Mouse (Mus musculus) small intestine, adult 10 weeks (tissue): ENCODE measurements around the gene Thoc3. TPM values are rescaled to one million over a fixed set of nuclear protein-coding genes. Genes with fewer than 3 reads are reported as not detected.

ENCODE experiments used
- polyA plus RNA-seq: library from polyadenylated mRNA; stranded (reverse); fragments of 350-450 nt; fragmentation: Illumina TruSeq; extraction: RNeasy Lipid Tissue Mini Kit (QIAGEN cat#74804); gene quantifications from one replicate; pipeline ENCODE4 v1.2.3, GENCODE M21; 2014; ENCODE audit warnings: low replicate concordance

The Thoc3 gene
- 2.2 TPM for polyA plus RNA-seq

DNA sequence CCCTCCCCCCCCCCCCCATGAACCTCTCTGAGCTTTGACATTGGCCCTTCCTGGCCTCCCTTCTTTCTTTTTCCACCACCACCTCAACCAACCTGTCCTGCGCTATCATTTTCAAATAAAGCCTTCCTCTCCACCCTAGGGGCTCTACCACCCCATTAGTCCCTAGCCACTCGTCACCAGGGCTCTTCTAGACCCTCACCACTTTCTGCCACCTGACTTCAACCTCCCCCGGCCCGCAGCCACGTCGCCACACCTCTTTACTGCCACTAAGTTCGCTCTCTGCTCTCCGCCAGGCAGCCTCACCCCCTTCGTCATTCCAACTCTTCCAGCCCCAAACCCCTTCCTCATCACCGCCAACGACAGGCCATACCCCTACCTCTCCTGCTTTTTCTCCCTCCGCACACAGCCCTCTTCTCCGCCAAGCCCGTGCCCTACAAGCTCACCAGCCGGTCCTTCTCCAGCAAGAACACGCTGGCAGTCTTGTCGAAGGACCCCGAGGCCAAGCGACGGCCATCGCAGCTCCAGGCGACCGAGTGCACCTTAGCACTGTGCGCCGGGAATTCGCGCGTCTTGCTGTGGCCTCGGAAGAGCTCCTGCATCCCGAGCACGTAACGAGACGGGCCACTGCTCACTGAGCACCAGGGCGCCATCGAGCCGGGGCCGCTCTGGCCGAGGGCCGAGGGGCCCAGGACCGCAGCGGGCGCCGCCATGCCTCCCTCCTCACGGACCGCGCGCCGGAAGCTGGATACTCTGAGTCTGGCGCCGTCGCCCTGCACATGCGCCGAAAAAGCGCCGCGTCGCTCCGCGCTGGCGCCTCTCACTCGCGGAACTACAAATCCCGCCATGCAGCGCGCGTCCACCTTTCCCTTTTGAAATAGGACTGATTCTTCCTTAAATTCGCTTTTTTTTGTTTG, at the start of gene Thoc3:
Gene Thoc3 (minus strand): TSS at position 752 of the 914 bp plus-strand sequence.

DNA sequence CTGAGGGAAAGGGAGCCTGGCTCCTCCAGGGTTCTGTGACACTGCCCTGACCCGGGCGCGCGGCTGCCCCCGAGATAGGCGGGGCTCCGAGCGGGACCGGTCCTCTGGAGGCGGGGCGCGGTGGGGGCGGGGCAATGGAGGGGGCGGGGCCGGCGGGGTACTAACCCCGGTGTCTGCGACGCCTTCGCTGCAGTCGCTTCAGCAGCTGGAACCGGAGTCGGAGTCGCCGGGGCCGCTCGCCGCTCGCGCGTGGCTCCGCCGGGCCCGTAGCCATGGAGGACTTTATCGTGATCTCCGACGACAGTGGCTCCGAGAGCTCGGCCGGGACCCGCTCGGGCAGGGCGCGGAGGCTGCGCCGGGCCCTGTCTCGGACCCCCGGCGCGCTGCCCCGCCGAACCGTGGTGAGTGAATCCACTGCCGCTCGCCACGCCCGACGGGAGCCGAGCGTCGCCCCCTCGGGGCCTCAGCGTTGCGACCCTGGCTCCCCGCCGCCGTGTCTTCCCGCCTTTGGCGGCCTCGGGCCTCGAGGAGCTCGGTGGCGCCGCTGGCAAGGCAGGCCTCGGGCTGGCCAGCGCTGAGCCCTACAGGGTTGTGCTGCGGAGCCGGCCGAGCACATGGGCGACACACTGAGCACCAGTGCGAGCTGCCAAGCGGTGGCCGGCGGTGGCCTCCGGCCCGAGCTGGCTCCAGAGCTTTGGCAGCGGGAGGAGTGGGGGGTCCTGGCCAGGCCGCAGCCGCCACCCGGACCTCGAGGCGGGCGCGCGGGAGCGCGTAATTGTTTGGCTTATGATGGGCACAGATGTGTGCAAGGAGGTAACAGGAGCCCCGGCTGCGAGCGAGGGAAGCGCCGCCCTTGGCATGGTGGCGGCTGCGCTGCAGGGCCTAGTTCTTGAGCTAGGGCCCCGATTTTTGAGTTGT, 35.2 kb upstream of the Thoc3 start, which contains the start of gene Simc1:
Gene Simc1 (plus strand): TSS at position 176 of the 918 bp plus-strand sequence.

Other genes starting within 250 kb of the Thoc3 start
- gene Cplx2, start 97.5 kb downstream of the Thoc3 start, polyA plus RNA-seq, result 3.3 TPM
- 3.4 TPM for gene Simc1, start 34.9 kb upstream of the Thoc3 start, polyA plus RNA-seq
- gene 4833439L19Rik, start 96.6 kb upstream of the Thoc3 start, polyA plus RNA-seq, result 141 TPM
- 1.3 TPM for gene Arl10, start 106.2 kb upstream of the Thoc3 start, polyA plus RNA-seq
- gene Nop16, start 121.2 kb upstream of the Thoc3 start, polyA plus RNA-seq, result 3.6 TPM
- gene Higd2a, start 121.4 kb upstream of the Thoc3 start, polyA plus RNA-seq, result 5.9 TPM
- 15.1 TPM for gene Cltb, start 142.5 kb upstream of the Thoc3 start, polyA plus RNA-seq
- gene Faf2, start 152.9 kb upstream of the Thoc3 start, polyA plus RNA-seq, result 19.5 TPM
- 22.1 TPM for gene Rnf44, start 225.1 kb upstream of the Thoc3 start, polyA plus RNA-seq
- gene Cdhr2, start 232.6 kb upstream of the Thoc3 start, polyA plus RNA-seq, result 42.9 TPM